Mouse (Mus musculus) layer of hippocampus, adult 18-20 months (tissue): ENCODE measurements at regions not wholly inside any gene's neighbourhood (a gene's known extent, or its start where the extent isn't known, plus 50 kb on each side); places are given as distances from the start of the nearest gene placed in this dataset.

ENCODE experiments used
- DNase-seq, 2 experiments: peaks; one replicate each; pipeline ENCODE4 v3.0.0; 2022; ENCODE audit warnings: low spot score in 2 of 2

- no peak for DNase-seq
Measured at GRCm38 (mm10) chr7:34587239-34587638, 69.3 kb downstream of the Kctd15 start.

GRCm38 (mm10) chr7:34585312-34585865 is 71.1 kb downstream of the Kctd15 start:
- DNase-seq, result no peak

- DNase-seq, result no peak
Measured at GRCm38 (mm10) chr7:34584870-34585269, 71.7 kb downstream of the Kctd15 start.

- DNase-seq, result no peak
Measured at GRCm38 (mm10) chr7:34580866-34581265, 75.7 kb downstream of the Kctd15 start.

GRCm38 (mm10) chr7:34571295-34571694 is 85.2 kb downstream of the Kctd15 start:
- DNase-seq, result no peak

- DNase-seq, result peak; percentile 1 to 26
Measured at GRCm38 (mm10) chr7:34570114-34571065, 86.1 kb downstream of the Kctd15 start.

- DNase-seq, result no peak
Measured at GRCm38 (mm10) chr7:34569747-34570113, 86.8 kb downstream of the Kctd15 start.

GRCm38 (mm10) chr7:34567575-34567974 is 89.0 kb downstream of the Kctd15 start:
- DNase-seq, result no peak

- DNase-seq, result no peak
Measured at GRCm38 (mm10) chr7:34562160-34562559, 94.4 kb downstream of the Kctd15 start.

GRCm38 (mm10) chr7:34558615-34559343 is 97.8 kb downstream of the Kctd15 start:
- no peak for DNase-seq

GRCm38 (mm10) chr7:34555196-34555595 is 101.3 kb downstream of the Kctd15 start:
- DNase-seq, result no peak

- DNase-seq, result no peak
Measured at GRCm38 (mm10) chr7:34546609-34547316, 109.8 kb downstream of the Kctd15 start.

GRCm38 (mm10) chr7:34545906-34546305 is 110.6 kb downstream of the Kctd15 start:
- DNase-seq, result no peak

GRCm38 (mm10) chr7:34541906-34542305 is 114.6 kb downstream of the Kctd15 start:
- DNase-seq, result no peak

- DNase-seq, result no peak
Measured at GRCm38 (mm10) chr7:34541000-34541399, 115.5 kb downstream of the Kctd15 start.

- DNase-seq, result no peak
Measured at GRCm38 (mm10) chr7:34539856-34540255, 116.7 kb downstream of the Kctd15 start.

- no peak for DNase-seq
Measured at GRCm38 (mm10) chr7:34538310-34539055, 118.0 kb downstream of the Kctd15 start.

- DNase-seq, result no peak
Measured at GRCm38 (mm10) chr7:34537122-34537521, 119.4 kb downstream of the Kctd15 start.

GRCm38 (mm10) chr7:34534241-34534640 is 122.3 kb downstream of the Kctd15 start:
- no peak for DNase-seq

- no peak for DNase-seq
Measured at GRCm38 (mm10) chr7:34531639-34532038, 124.9 kb downstream of the Kctd15 start.

- DNase-seq, result no peak
Measured at GRCm38 (mm10) chr7:34507858-34508257, 114.7 kb upstream of the Lsm14a start.
